Comparison of ENCODE assay signal across 27 mouse cellular contexts in the genomic region with DNA sequence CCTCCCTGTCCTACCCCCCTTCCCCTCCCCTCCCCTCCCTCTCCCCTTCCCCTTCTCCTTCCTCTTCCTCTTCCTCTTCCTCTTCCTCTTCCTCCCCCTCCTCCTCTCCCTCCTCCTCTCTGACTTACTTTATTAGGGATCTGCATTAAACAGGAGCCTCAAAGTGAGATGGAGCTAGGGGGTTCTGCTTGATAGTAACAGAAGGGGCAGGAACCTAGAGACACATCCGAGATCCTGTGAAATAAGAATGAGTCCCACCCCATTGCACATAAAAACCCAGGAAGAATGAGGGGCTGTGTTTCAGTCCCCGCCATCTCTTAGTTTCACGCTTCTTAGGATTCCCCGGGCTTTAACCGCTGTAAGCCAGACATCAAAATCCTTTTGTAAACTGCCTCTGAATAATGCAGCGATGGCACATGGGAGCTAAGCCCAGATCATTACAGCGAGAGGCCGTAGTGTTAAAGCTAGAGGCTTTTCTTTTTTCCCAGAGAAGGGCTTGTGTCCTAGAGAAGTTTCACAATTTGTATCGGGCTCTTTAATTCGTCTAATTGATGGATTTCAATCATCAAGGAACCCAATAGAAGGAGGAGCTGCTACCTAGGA.
DNase-seq lines count a peak whose midpoint lies in the region; ATAC-seq and TF ChIP-seq lines count a peak whose summit lies in the region.
"Had no signal": no experiment of that assay in that cellular context is flagged by ENCODE, and none has a peak within 500 bp of the region (broad histone marks: within the 10 kb centered on the region; RNA-seq: fewer than 3 reads in every experiment).

No protein-coding gene starts in this region.

- H3K4me1 ChIP-seq in hindbrain, embryonic 15.5 days (replicated peaks) = no peaks in the 10 kb centered on the region; the same call in 1 of the 2 replicates
- H3K4me1 ChIP-seq in hindbrain, embryonic 14.5 days (replicated peaks; ENCODE audit: control insufficient read depth, insufficient read depth, low read length) = peaks cover 12% of the 10 kb centered on the region; the same call in 1 of the 2 replicates
- peaks cover 14% of the 10 kb centered on the region for H3K4me1 ChIP-seq in forebrain, embryonic 15.5 days
- peaks cover 5% of the 10 kb centered on the region; the same call in 1 of the 2 replicates for H3K4me1 ChIP-seq in midbrain, embryonic 11.5 days (ENCODE audit: control insufficient read depth, insufficient read depth, low read length)
- H3K4me1 ChIP-seq in midbrain, postnatal 0 days (ENCODE audit: insufficient read depth, low read length) = no peaks in the 10 kb centered on the region
- no peaks in the 10 kb centered on the region for H3K4me1 ChIP-seq in thymus, adult 2 months (replicated peaks; ENCODE audit: control insufficient read depth, insufficient read depth, low read length)
- H3K4me1 ChIP-seq: embryonic facial prominence, embryonic 12.5 days; heart, embryonic 10.5 days; limb, embryonic 15.5 days had no signal

- WGBS in hindbrain, embryonic 15.5 days = 35% methylated on average over 10 of the region's 10 CpGs
- WGBS in hindbrain, embryonic 14.5 days = 41% methylated on average over 10 of the region's 10 CpGs
- 24% methylated on average over 10 of the region's 10 CpGs for WGBS in forebrain, embryonic 15.5 days
- 23% methylated on average over 10 of the region's 10 CpGs for WGBS in midbrain, embryonic 11.5 days
- 17% methylated on average over 10 of the region's 10 CpGs for WGBS in midbrain, postnatal 0 days
- 90% methylated on average over 10 of the region's 10 CpGs for WGBS in thymus, adult 2 months

- ATAC-seq in hindbrain, embryonic 15.5 days (ENCODE audit: low FRiP score, low read depth) = no peak
- no peak for ATAC-seq in hindbrain, embryonic 14.5 days (ENCODE audit: low FRiP score)
- ATAC-seq in forebrain, embryonic 15.5 days (replicated peaks) = no peak
- peak; percentile 83 for ATAC-seq in midbrain, embryonic 11.5 days (ENCODE audit: low FRiP score)
- ATAC-seq in midbrain, postnatal 0 days (ENCODE audit: low FRiP score) = no peak
- ATAC-seq: Patski had no signal

- no peak overlapping the region for H3K4me3 ChIP-seq in hindbrain, embryonic 15.5 days
- H3K4me3 ChIP-seq in hindbrain, embryonic 14.5 days (replicated peaks; ENCODE audit: low read length) = no peak overlapping the region
- H3K4me3 ChIP-seq in forebrain, embryonic 15.5 days = no peak overlapping the region
- no peak overlapping the region for H3K4me3 ChIP-seq in midbrain, embryonic 11.5 days (ENCODE audit: low read depth, low read length)
- no peak overlapping the region for H3K4me3 ChIP-seq in midbrain, postnatal 0 days (ENCODE audit: low read depth, low read length)
- no peak overlapping the region for H3K4me3 ChIP-seq in thymus, adult 2 months (ENCODE audit: control insufficient read depth, insufficient read depth, low read length)
- H3K4me3 ChIP-seq: embryonic facial prominence, embryonic 12.5 days; heart, embryonic 10.5 days; left cerebral cortex, adult 2 months; limb, embryonic 15.5 days; myocyte; neural tube, embryonic 15.5 days had no signal

- no peaks in the 10 kb centered on the region for H3K36me3 ChIP-seq in hindbrain, embryonic 15.5 days
- no peaks in the 10 kb centered on the region for H3K36me3 ChIP-seq in hindbrain, embryonic 14.5 days (replicated peaks; ENCODE audit: control insufficient read depth, insufficient read depth)
- H3K36me3 ChIP-seq in forebrain, embryonic 15.5 days = no peaks in the 10 kb centered on the region
- no peaks in the 10 kb centered on the region for H3K36me3 ChIP-seq in midbrain, embryonic 11.5 days (ENCODE audit: control insufficient read depth, insufficient read depth, low read length)
- H3K36me3 ChIP-seq in midbrain, postnatal 0 days (ENCODE audit: insufficient read depth, low read length) = no peaks in the 10 kb centered on the region
- no peaks in the 10 kb centered on the region for H3K36me3 ChIP-seq in thymus, adult 2 months (ENCODE audit: control insufficient read depth, insufficient read depth, low read length)
- H3K36me3 ChIP-seq: embryonic facial prominence, embryonic 12.5 days; G1E; heart, embryonic 10.5 days; limb, embryonic 15.5 days; neural tube, embryonic 15.5 days had no signal

- no peak for TF ChIP-seq CTCF in midbrain, postnatal 0 days (IDR thresholded peaks at IDR 0.05)
- TF ChIP-seq CTCF in thymus, adult 2 months (IDR thresholded peaks at IDR 0.05; ENCODE audit: borderline replicate concordance, control insufficient read depth, extremely low read depth, insufficient read depth, low read length, poor library complexity) = no peak

- TF ChIP-seq POLR2A in thymus, adult 2 months (IDR thresholded peaks at IDR 0.05; ENCODE audit: control insufficient read depth, extremely low read depth, insufficient read depth, low read length, poor library complexity) = no peak

- no peaks in the 10 kb centered on the region for H3K9me3 ChIP-seq in hindbrain, embryonic 15.5 days
- no peaks in the 10 kb centered on the region for H3K9me3 ChIP-seq in hindbrain, embryonic 14.5 days (ENCODE audit: control insufficient read depth, low read length)
- no peaks in the 10 kb centered on the region for H3K9me3 ChIP-seq in forebrain, embryonic 15.5 days
- H3K9me3 ChIP-seq in midbrain, embryonic 11.5 days (ENCODE audit: control insufficient read depth, low read length) = no peaks in the 10 kb centered on the region
- H3K9me3 ChIP-seq in midbrain, postnatal 0 days (ENCODE audit: low read length) = no peaks in the 10 kb centered on the region
- H3K9me3 ChIP-seq: embryonic facial prominence, embryonic 12.5 days; heart, embryonic 10.5 days; limb, embryonic 15.5 days; neural tube, embryonic 15.5 days had no signal

- DNase-seq in hindbrain, embryonic 14.5 days (ENCODE audit: low spot score) = no peak
- DNase-seq in midbrain, embryonic 11.5 days (ENCODE audit: low spot score, missing footprints) = peak; percentile 91
- DNase-seq in midbrain, postnatal 0 days (ENCODE audit: low spot score) = no peak
- no peak for DNase-seq in ovary, postnatal 14 days (ENCODE audit: low spot score)
- DNase-seq in thymus, adult 2 months = no peak
- DNase-seq: B cell, adult 2 months; cerebellum, adult 2 months; cerebellum, postnatal 25 days; kidney, adult 2 months; kidney, postnatal 10 days; left cerebral cortex, postnatal 4 days; lung, embryonic 14.5 days; lung, postnatal 36 days; right cerebral cortex, postnatal 25 days; spleen, adult 18-20 months had no signal

- no peaks in the 10 kb centered on the region for H3K27me3 ChIP-seq in hindbrain, embryonic 15.5 days
- no peaks in the 10 kb centered on the region for H3K27me3 ChIP-seq in hindbrain, embryonic 14.5 days (ENCODE audit: control insufficient read depth, insufficient read depth, low read length)
- H3K27me3 ChIP-seq in forebrain, embryonic 15.5 days = no peaks in the 10 kb centered on the region
- H3K27me3 ChIP-seq in midbrain, embryonic 11.5 days (ENCODE audit: control insufficient read depth, insufficient read depth, low read length) = no peaks in the 10 kb centered on the region
- H3K27me3 ChIP-seq in midbrain, postnatal 0 days (ENCODE audit: insufficient read depth, low read length) = no peaks in the 10 kb centered on the region
- H3K27me3 ChIP-seq in thymus, adult 2 months (ENCODE audit: control insufficient read depth, insufficient read depth, low read length) = no peaks in the 10 kb centered on the region
- H3K27me3 ChIP-seq: CH12.LX; embryonic facial prominence, embryonic 12.5 days; limb, embryonic 15.5 days; neural tube, embryonic 15.5 days; Patski had no signal

- H3K9ac ChIP-seq in hindbrain, embryonic 15.5 days = no peak overlapping the region
- no peak overlapping the region for H3K9ac ChIP-seq in hindbrain, embryonic 14.5 days
- H3K9ac ChIP-seq in forebrain, embryonic 15.5 days (replicated peaks) = no peak overlapping the region
- no peak overlapping the region for H3K9ac ChIP-seq in midbrain, embryonic 11.5 days (ENCODE audit: low read length)
- H3K9ac ChIP-seq in midbrain, postnatal 0 days (replicated peaks; ENCODE audit: low read length, poor library complexity, severe bottlenecking) = no peak overlapping the region
- H3K9ac ChIP-seq: embryonic facial prominence, embryonic 12.5 days; limb, embryonic 15.5 days; liver, embryonic 14.5 days; lung, embryonic 14.5 days; neural tube, embryonic 15.5 days had no signal

- no peak overlapping the region for H3K27ac ChIP-seq in hindbrain, embryonic 15.5 days (replicated peaks)
- no peak overlapping the region for H3K27ac ChIP-seq in hindbrain, embryonic 14.5 days
- 0 out of 2 replicates have a peak overlapping the region, but pooled peaks have one; percentile 4 for H3K27ac ChIP-seq in forebrain, embryonic 15.5 days (replicated peaks)
- no peak overlapping the region for H3K27ac ChIP-seq in midbrain, embryonic 11.5 days (ENCODE audit: low read depth, low read length)
- no peak overlapping the region for H3K27ac ChIP-seq in midbrain, postnatal 0 days (ENCODE audit: low read depth, low read length)
- no peak overlapping the region for H3K27ac ChIP-seq in thymus, adult 2 months (ENCODE audit: control insufficient read depth, insufficient read depth, low read length)
- H3K27ac ChIP-seq: embryonic facial prominence, embryonic 12.5 days; heart, embryonic 10.5 days; left cerebral cortex, adult 2 months; limb, embryonic 15.5 days; liver, embryonic 14.5 days; neural tube, embryonic 15.5 days had no signal

- peak overlapping the region; percentile 1; the same call in 1 of the 2 replicates for H3K4me2 ChIP-seq in hindbrain, embryonic 15.5 days
- H3K4me2 ChIP-seq in hindbrain, embryonic 14.5 days (replicated peaks) = no peak overlapping the region
- peak overlapping the region; percentile 17 for H3K4me2 ChIP-seq in forebrain, embryonic 15.5 days (replicated peaks)
- peak overlapping the region; percentile 17; the same call in 1 of the 2 replicates for H3K4me2 ChIP-seq in midbrain, embryonic 11.5 days
- peak overlapping the region; percentile 30 for H3K4me2 ChIP-seq in midbrain, postnatal 0 days (ENCODE audit: low read depth, low read length, poor library complexity, severe bottlenecking)
- H3K4me2 ChIP-seq: embryonic facial prominence, embryonic 12.5 days; limb, embryonic 15.5 days; lung, embryonic 14.5 days; neural tube, embryonic 15.5 days had no signal
